Mouse (Mus musculus) forebrain, embryonic 11.5 days (tissue): ENCODE data around the gene 1700029F12Rik. TPM values are rescaled to one million over a fixed set of nuclear protein-coding genes. Genes with fewer than 3 reads are reported as not detected.

Source experiments
- ATAC-seq: fragments of 200-750 bp; cut with Nextera tagmentation; replicated peaks from 2 replicates; pipeline ENCODE4 v1.8.0; 2017; ENCODE audit warnings: moderate TSS enrichment; ENCODE audit not compliant: low FRiP score
- DNase-seq: peaks from one replicate; pipeline ENCODE4 v3.0.0-alpha.2; 2017; ENCODE audit warnings: low spot score
- H3K27ac ChIP-seq: fragments of 300-500 bp; sonication (generic); 2 replicates; pipeline ENCODE4 v1.5.1; 2014; ENCODE audit warnings: low read depth, low read length
- H3K27me3 ChIP-seq: fragments of 300-500 bp; sonication (generic); 2 replicates; pipeline ENCODE4 v1.6.1; 2014; ENCODE audit warnings: mild to moderate bottlenecking, low read length, mixed read lengths; ENCODE audit not compliant: control insufficient read depth, insufficient read depth
- H3K36me3 ChIP-seq: fragments of 300-500 bp; sonication (generic); 2 replicates; pipeline ENCODE4 v1.6.1; 2014; ENCODE audit warnings: mild to moderate bottlenecking, low read length, moderate library complexity, mixed read lengths; ENCODE audit not compliant: control insufficient read depth, insufficient read depth
- H3K4me1 ChIP-seq: fragments of 300-500 bp; sonication (generic); replicated peaks from 2 replicates; pipeline ENCODE4 v1.6.1; 2014; ENCODE audit warnings: low read length, mixed read lengths; ENCODE audit not compliant: control insufficient read depth, insufficient read depth
- H3K4me2 ChIP-seq: fragments of 300-500 bp; sonication (generic); 2 replicates; pipeline ENCODE4 v1.6.1; 2014; ENCODE audit warnings: low read depth, mild to moderate bottlenecking, low read length, moderate library complexity, mixed read lengths; ENCODE audit not compliant: severe bottlenecking
- H3K4me3 ChIP-seq: fragments of 300-500 bp; sonication (generic); 2 replicates; pipeline ENCODE4 v1.5.1; 2014; ENCODE audit warnings: low read depth, low read length
- H3K9ac ChIP-seq: fragments of 300-500 bp; sonication (generic); 2 replicates; pipeline ENCODE4 v1.6.1; 2014; ENCODE audit warnings: low read length
- H3K9me3 ChIP-seq: fragments of 300-500 bp; sonication (generic); 2 replicates; pipeline ENCODE4 v1.6.1; 2016; ENCODE audit warnings: low read length, mixed read lengths; ENCODE audit not compliant: control insufficient read depth
- WGBS: fragments of 180-500 bp; shearing (Covaris S2); extraction: QIAGEN DNeasy Blood & Tissue Kit; methylation state at CpG from one replicate; pipeline ENCODE4 v1.1.7; 2014; 5-methylcytosine and 5-hydroxymethylcytosine counted together
- polyA plus RNA-seq: library from polyadenylated mRNA; unstranded; fragments of >200 nt; fragmentation: Nextera tagmentation; extraction: Ambion mirVana; gene quantifications from 2 replicates; pipeline ENCODE4 v1.2.1, GENCODE M21; 2014

1700029F12Rik gene
- polyA plus RNA-seq, 1 experiment from 2014 or later = not detected

GRCm38 (mm10) chr13:97014366-97014765 is 19.8 kb downstream of the 1700029F12Rik start:
- H3K9ac ChIP-seq = no peak overlapping the region
- H3K4me3 ChIP-seq = no peak overlapping the region
- no peaks in the 10 kb centered on the region for H3K36me3 ChIP-seq
- ATAC-seq = no peak
- no peak overlapping the region for H3K4me2 ChIP-seq
- H3K27ac ChIP-seq = no peak overlapping the region
- no peaks in the 10 kb centered on the region for H3K9me3 ChIP-seq
- no peaks in the 10 kb centered on the region for H3K4me1 ChIP-seq
- H3K27me3 ChIP-seq = no peaks in the 10 kb centered on the region
- 84% methylated on average over 4 of the region's 4 CpGs for WGBS
- DNase-seq = no peak

- peak; percentile 78 for ATAC-seq
- 3% methylated on average over 19 of the region's 19 CpGs for WGBS
- peak overlapping the region; percentile 77 for H3K4me2 ChIP-seq
- H3K27ac ChIP-seq = no peak overlapping the region
- DNase-seq = peak; percentile 72
- H3K9me3 ChIP-seq = no peaks in the 10 kb centered on the region
- peak overlapping the region; percentile 64 for H3K9ac ChIP-seq
- H3K36me3 ChIP-seq = no peaks in the 10 kb centered on the region
- H3K4me3 ChIP-seq = peak overlapping the region; percentile 37
- H3K27me3 ChIP-seq = no peaks in the 10 kb centered on the region
- H3K4me1 ChIP-seq = 0 out of 2 replicates have a peak, but pooled peaks cover 3% of the 10 kb centered on the region
Observed at GRCm38 (mm10) chr13:97008266-97009153, 25.7 kb downstream of the 1700029F12Rik start.

GRCm38 (mm10) chr13:97007501-97008265 is 26.5 kb downstream of the 1700029F12Rik start:
- no peak overlapping the region for H3K27ac ChIP-seq
- WGBS = 3% methylated on average over 18 of the region's 21 CpGs

GRCm38 (mm10) chr13:97006784-97007183 is 27.4 kb downstream of the 1700029F12Rik start:
- Histone ChIP-seq H3K4me2 (no peak overlapping the region; the same call in 1 of the 2 replicates), H3K4me1 (0 out of 2 replicates have a peak, but pooled peaks cover 3% of the 10 kb centered on the region), H3K36me3 (no peaks in the 10 kb centered on the region), H3K27ac (no peak overlapping the region), H3K4me3 (no peak overlapping the region), H3K9ac (no peak overlapping the region), H3K9me3 (no peaks in the 10 kb centered on the region), H3K27me3 (no peaks in the 10 kb centered on the region)
- WGBS = 42% methylated on average over 2 of the region's 2 CpGs
- DNase-seq (peak; percentile 47), ATAC-seq (no peak)

More at GRCm38 (mm10) chr13:97007501-97008265, 26.5 kb downstream of the 1700029F12Rik start:
- no peaks in the 10 kb centered on the region for H3K27me3 ChIP-seq
- H3K4me2 ChIP-seq = peak overlapping the region; percentile 77
- ATAC-seq = peak; percentile 77
- peak overlapping the region; percentile 48 for H3K9ac ChIP-seq
- no peaks in the 10 kb centered on the region for H3K36me3 ChIP-seq
- H3K9me3 ChIP-seq = no peaks in the 10 kb centered on the region
- DNase-seq = peak; percentile 62
- peak overlapping the region; percentile 37 for H3K4me3 ChIP-seq
- H3K4me1 ChIP-seq = 0 out of 2 replicates have a peak, but pooled peaks cover 3% of the 10 kb centered on the region

GRCm38 (mm10) chr13:96997080-96997479 is 37.1 kb downstream of the 1700029F12Rik start:
- 92% methylated on average over 1 of the region's 1 CpGs for whole genome bisulfite sequencing
- ATAC-seq (no peak), DNase-seq (peak; percentile 19)
- Histone ChIP-seq H3K9ac (no peak overlapping the region), H3K36me3 (no peaks in the 10 kb centered on the region), H3K27me3 (no peaks in the 10 kb centered on the region), H3K27ac (no peak overlapping the region), H3K4me2 (no peak overlapping the region), H3K4me3 (no peak overlapping the region), H3K9me3 (no peaks in the 10 kb centered on the region), H3K4me1 (no peaks in the 10 kb centered on the region)

GRCm38 (mm10) chr13:96995243-96995642 is 38.9 kb downstream of the 1700029F12Rik start:
- DNase-seq = no peak
- H3K4me1 ChIP-seq = no peaks in the 10 kb centered on the region
- no peak overlapping the region for H3K27ac ChIP-seq
- no peaks in the 10 kb centered on the region for H3K9me3 ChIP-seq
- no peaks in the 10 kb centered on the region for H3K27me3 ChIP-seq
- no peak overlapping the region for H3K9ac ChIP-seq
- WGBS = 80% methylated on average over 5 of the region's 5 CpGs
- no peaks in the 10 kb centered on the region for H3K36me3 ChIP-seq
- H3K4me3 ChIP-seq = no peak overlapping the region
- H3K4me2 ChIP-seq = no peak overlapping the region
- no peak for ATAC-seq

GRCm38 (mm10) chr13:96993291-96993989 is 40.7 kb downstream of the 1700029F12Rik start:
- H3K27ac ChIP-seq = no peak overlapping the region
- DNase-seq (no peak), ATAC-seq (no peak)
- WGBS = 39% methylated on average over 8 of the region's 8 CpGs
- H3K27me3 ChIP-seq = no peaks in the 10 kb centered on the region
- H3K9ac ChIP-seq = no peak overlapping the region
- H3K4me3 ChIP-seq = no peak overlapping the region
- H3K9me3 ChIP-seq = no peaks in the 10 kb centered on the region
- no peaks in the 10 kb centered on the region for H3K4me1 ChIP-seq
- no peak overlapping the region for H3K4me2 ChIP-seq
- H3K36me3 ChIP-seq = no peaks in the 10 kb centered on the region

- H3K4me2 ChIP-seq = no peak overlapping the region
- no peak for DNase-seq
- H3K9me3 ChIP-seq = no peaks in the 10 kb centered on the region
- H3K27me3 ChIP-seq = no peaks in the 10 kb centered on the region
- no peaks in the 10 kb centered on the region for H3K4me1 ChIP-seq
- WGBS = 88% methylated on average over 14 of the region's 14 CpGs
- no peak overlapping the region for H3K27ac ChIP-seq
- no peak for ATAC-seq
- no peak overlapping the region for H3K9ac ChIP-seq
- no peaks in the 10 kb centered on the region for H3K36me3 ChIP-seq
- no peak overlapping the region for H3K4me3 ChIP-seq
Observed at GRCm38 (mm10) chr13:96990561-96991265, 43.4 kb downstream of the 1700029F12Rik start.
